Mouse (Mus musculus) hindbrain, embryonic 15.5 days (tissue): ENCODE data around the gene Gramd1b. TPM values are rescaled to one million over a fixed set of nuclear protein-coding genes. Genes with fewer than 3 reads are reported as not detected.

Source experiments
- ATAC-seq: fragments of 200-750 bp; cut with Nextera tagmentation; 2 replicates; pipeline ENCODE4 v1.8.0; 2017; ENCODE audit warnings: low read depth, moderate number of reproducible peaks, moderate TSS enrichment; ENCODE audit not compliant: low FRiP score
- H3K27ac ChIP-seq: fragments of 300-500 bp; sonication (generic); replicated peaks from 2 replicates; pipeline ENCODE4 v1.5.1; 2015; ENCODE audit warnings: mild to moderate bottlenecking, inconsistent platforms
- H3K27me3 ChIP-seq: fragments of 300-500 bp; sonication (generic); 2 replicates; pipeline ENCODE4 v1.6.1; 2015; ENCODE audit warnings: control low read depth, inconsistent platforms
- H3K36me3 ChIP-seq: fragments of 300-500 bp; sonication (generic); 2 replicates; pipeline ENCODE4 v1.6.1; 2015; ENCODE audit warnings: control low read depth, inconsistent platforms
- H3K4me1 ChIP-seq: fragments of 300-500 bp; sonication (generic); replicated peaks from 2 replicates; pipeline ENCODE4 v1.6.1; 2015; ENCODE audit warnings: control low read depth, inconsistent platforms
- H3K4me2 ChIP-seq: fragments of 300-500 bp; sonication (generic); 2 replicates; pipeline ENCODE4 v1.6.1; 2015; ENCODE audit warnings: moderate library complexity, mild to moderate bottlenecking, inconsistent platforms
- H3K4me3 ChIP-seq: fragments of 300-500 bp; sonication (generic); 2 replicates; pipeline ENCODE4 v1.5.1; 2015; ENCODE audit warnings: mild to moderate bottlenecking, inconsistent platforms
- H3K9ac ChIP-seq: fragments of 300-500 bp; sonication (generic); 2 replicates; pipeline ENCODE4 v1.6.1; 2015; ENCODE audit warnings: inconsistent platforms
- H3K9me3 ChIP-seq: fragments of 300-500 bp; sonication (generic); 2 replicates; pipeline ENCODE4 v1.6.1; 2016; ENCODE audit warnings: control low read depth, inconsistent platforms
- WGBS: fragments of 180-500 bp; shearing (Covaris S2); methylation state at CpG from one replicate; pipeline ENCODE4 v1.1.7; 2015; 5-methylcytosine and 5-hydroxymethylcytosine counted together
- polyA plus RNA-seq: library from polyadenylated mRNA; unstranded; fragments of >200 nt; fragmentation: Nextera tagmentation; extraction: Ambion mirVana; gene quantifications from 2 replicates; pipeline ENCODE4 v1.2.1, GENCODE M21; 2015

Gene Gramd1b
- polyA plus RNA-seq, 1 experiment from 2014 or later: 12.6 TPM

GRCm38 (mm10) chr9:40277671-40278070 is 253.5 kb downstream of the Gramd1b start:
- ATAC-seq: no peak

GRCm38 (mm10) chr9:40275904-40276303 is 255.3 kb downstream of the Gramd1b start:
- no peak overlapping the region for H3K27ac ChIP-seq
- no peaks in the 10 kb centered on the region for H3K9me3 ChIP-seq
- WGBS: 90% methylated on average over 5 of the region's 5 CpGs
- ATAC-seq: no peak
- peaks cover 33% of the 10 kb centered on the region for H3K4me1 ChIP-seq
- H3K9ac ChIP-seq: no peak overlapping the region
- H3K4me3 ChIP-seq: no peak overlapping the region
- H3K4me2 ChIP-seq: no peak overlapping the region
- H3K36me3 ChIP-seq: peaks cover 24% of the 10 kb centered on the region
- H3K27me3 ChIP-seq: no peaks in the 10 kb centered on the region

More at GRCm38 (mm10) chr9:40277671-40278070, 253.5 kb downstream of the Gramd1b start:
- H3K4me1 ChIP-seq: peaks cover 19% of the 10 kb centered on the region
- peaks cover 38% of the 10 kb centered on the region for H3K36me3 ChIP-seq
- 89% methylated on average over 3 of the region's 3 CpGs for WGBS
- no peaks in the 10 kb centered on the region for H3K9me3 ChIP-seq
- H3K9ac ChIP-seq: no peak overlapping the region
- no peak overlapping the region for H3K4me2 ChIP-seq
- no peak overlapping the region for H3K4me3 ChIP-seq
- H3K27ac ChIP-seq: no peak overlapping the region
- H3K27me3 ChIP-seq: no peaks in the 10 kb centered on the region

DNA sequence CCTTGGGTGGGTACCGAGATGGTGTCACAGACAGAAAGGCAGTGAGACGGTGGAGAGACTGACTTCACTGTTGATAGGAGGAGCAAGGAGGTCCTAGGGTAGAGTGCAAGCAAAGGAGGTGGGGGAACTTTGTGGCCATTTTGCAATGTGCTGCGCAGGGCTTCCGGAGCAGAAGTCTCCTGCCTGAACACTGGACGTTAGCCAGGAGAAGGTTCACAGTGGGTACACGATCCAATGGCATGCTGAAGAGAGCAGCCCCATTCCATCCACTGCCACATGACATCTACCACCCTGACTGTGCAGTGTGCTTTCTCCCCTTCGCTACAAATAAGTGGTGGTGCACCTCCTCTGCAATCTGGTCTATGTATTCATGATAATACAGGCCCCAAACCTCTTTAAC is 258.4 kb downstream of the Gramd1b start:
- no peaks in the 10 kb centered on the region for H3K27me3 ChIP-seq
- no peaks in the 10 kb centered on the region for H3K9me3 ChIP-seq
- peak overlapping the region; percentile 68; the same call in 1 of the 2 replicates for H3K4me3 ChIP-seq
- H3K27ac ChIP-seq: no peak overlapping the region
- H3K4me1 ChIP-seq: peaks cover 45% of the 10 kb centered on the region
- no peak overlapping the region for H3K9ac ChIP-seq
- 83% methylated on average over 7 of the region's 7 CpGs for WGBS
- peak overlapping the region; percentile 65 for H3K4me2 ChIP-seq
- peaks cover 10% of the 10 kb centered on the region for H3K36me3 ChIP-seq
- ATAC-seq: no peak

DNA sequence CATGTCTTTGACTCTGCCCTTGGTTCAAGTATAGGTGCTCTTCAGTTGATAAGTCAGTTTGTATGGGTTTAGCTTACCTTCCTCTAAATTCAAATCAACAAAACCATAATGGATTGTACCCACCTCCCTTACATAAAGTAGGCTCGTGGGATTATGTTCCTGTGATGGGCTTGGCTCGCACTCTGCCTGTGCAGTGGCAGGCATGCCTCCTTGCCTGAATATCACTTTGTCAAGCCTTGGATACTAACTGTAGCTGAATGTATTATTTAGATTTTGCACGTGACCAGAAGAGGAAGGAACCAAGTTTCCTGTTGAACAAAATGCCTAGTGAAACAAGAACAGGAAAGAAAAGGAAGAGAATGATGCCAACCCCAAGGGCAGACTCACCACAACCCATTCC is 260.1 kb downstream of the Gramd1b start:
- peaks cover 50% of the 10 kb centered on the region for H3K4me1 ChIP-seq
- no peaks in the 10 kb centered on the region for H3K36me3 ChIP-seq
- peak overlapping the region; percentile 65 for H3K4me2 ChIP-seq
- peak overlapping the region; percentile 82; the same call in 1 of the 2 replicates for H3K9ac ChIP-seq
- 38% methylated on average over 3 of the region's 3 CpGs for WGBS
- peak overlapping the region; percentile 68 for H3K4me3 ChIP-seq
- H3K27ac ChIP-seq: no peak overlapping the region
- no peaks in the 10 kb centered on the region for H3K27me3 ChIP-seq
- H3K9me3 ChIP-seq: no peaks in the 10 kb centered on the region
- no peak for ATAC-seq

- Histone ChIP-seq H3K9ac (peak overlapping the region; percentile 82), H3K4me2 (peak overlapping the region; percentile 65), H3K36me3 (no peaks in the 10 kb centered on the region), H3K4me3 (peak overlapping the region; percentile 68), H3K27ac (peak overlapping the region; percentile 89), H3K9me3 (no peaks in the 10 kb centered on the region), H3K27me3 (no peaks in the 10 kb centered on the region), H3K4me1 (peaks cover 48% of the 10 kb centered on the region)
- no peak for ATAC-seq
- WGBS: 13% methylated on average over 8 of the region's 8 CpGs
Measured at GRCm38 (mm10) chr9:40269880-40270279, 261.3 kb downstream of the Gramd1b start.

- peak within 1 kb of the TSS; percentile 65 for H3K4me2 ChIP-seq
- H3K4me1 ChIP-seq: peaks cover 43% of the 10 kb centered on the region
- peak within 1 kb of the TSS; percentile 68 for H3K4me3 ChIP-seq
- peak within 1 kb of the TSS; percentile 82 for H3K9ac ChIP-seq
- ATAC-seq: peak; percentile 98
- WGBS: under 1% methylated on average over 40 of the region's 42 CpGs
- no peaks in the 10 kb centered on the region for H3K9me3 ChIP-seq
- no peaks in the 10 kb centered on the region for H3K27me3 ChIP-seq
- peak within 1 kb of the TSS; percentile 89 for H3K27ac ChIP-seq
- H3K36me3 ChIP-seq: no peaks in the 10 kb centered on the region
Measured at GRCm38 (mm10) chr9:40269103-40269861, 261.9 kb downstream of the Gramd1b start, which contains the start of gene Scn3b. Scn3b (plus strand) TSS chr9:40269217.

- Histone ChIP-seq H3K9me3 (no peaks in the 10 kb centered on the region), H3K27me3 (no peaks in the 10 kb centered on the region), H3K9ac (peak overlapping the region; percentile 82), H3K27ac (peak overlapping the region; percentile 89), H3K36me3 (no peaks in the 10 kb centered on the region), H3K4me3 (peak overlapping the region; percentile 68), H3K4me1 (peaks cover 41% of the 10 kb centered on the region), H3K4me2 (peak overlapping the region; percentile 65)
- ATAC-seq: no peak; the same call in 1 of the 2 replicates
- WGBS: 6% methylated on average over 4 of the region's 4 CpGs
Measured at GRCm38 (mm10) chr9:40268748-40269102, 262.5 kb downstream of the Gramd1b start.

DNA sequence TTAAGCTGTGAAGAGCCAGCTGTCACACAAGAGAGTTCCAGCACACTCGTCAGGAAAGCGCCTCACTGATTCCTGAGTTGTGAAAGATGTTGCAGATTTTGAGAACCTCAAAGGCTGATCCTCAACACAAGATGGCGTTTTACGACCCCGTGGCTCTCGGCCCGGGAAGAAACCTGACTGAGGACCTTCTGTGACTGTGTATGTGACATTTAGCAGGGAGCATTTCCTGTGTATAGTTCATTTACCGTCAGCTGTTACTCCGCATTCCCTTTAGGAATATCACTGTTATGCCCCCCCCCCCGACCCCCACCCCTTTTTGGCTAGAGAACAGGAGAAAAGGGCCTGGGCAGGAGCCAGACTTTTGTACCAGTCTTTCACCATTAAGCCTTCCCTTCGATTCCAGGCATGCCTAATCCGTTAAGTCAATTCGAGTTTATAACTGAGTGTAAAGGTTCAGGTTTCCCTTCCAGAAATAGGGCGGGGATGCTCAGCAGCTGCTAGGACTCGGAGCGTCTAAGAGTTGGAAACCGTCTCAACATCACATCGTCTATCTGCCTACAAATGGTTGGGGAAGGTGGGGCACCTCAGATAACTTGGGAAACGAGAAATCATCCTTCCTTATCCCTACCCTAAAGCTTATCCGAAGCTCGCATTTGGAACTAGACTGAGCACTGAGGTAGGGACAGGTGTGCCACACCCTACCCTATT is 263.0 kb downstream of the Gramd1b start:
- Histone ChIP-seq H3K27ac (peak overlapping the region; percentile 89), H3K9ac (peak overlapping the region; percentile 82), H3K4me1 (peaks cover 36% of the 10 kb centered on the region), H3K4me3 (peak overlapping the region; percentile 68), H3K27me3 (no peaks in the 10 kb centered on the region), H3K9me3 (no peaks in the 10 kb centered on the region), H3K36me3 (no peaks in the 10 kb centered on the region), H3K4me2 (peak overlapping the region; percentile 65)
- 14% methylated on average over 21 of the region's 21 CpGs for WGBS
- ATAC-seq: no peak

DNA sequence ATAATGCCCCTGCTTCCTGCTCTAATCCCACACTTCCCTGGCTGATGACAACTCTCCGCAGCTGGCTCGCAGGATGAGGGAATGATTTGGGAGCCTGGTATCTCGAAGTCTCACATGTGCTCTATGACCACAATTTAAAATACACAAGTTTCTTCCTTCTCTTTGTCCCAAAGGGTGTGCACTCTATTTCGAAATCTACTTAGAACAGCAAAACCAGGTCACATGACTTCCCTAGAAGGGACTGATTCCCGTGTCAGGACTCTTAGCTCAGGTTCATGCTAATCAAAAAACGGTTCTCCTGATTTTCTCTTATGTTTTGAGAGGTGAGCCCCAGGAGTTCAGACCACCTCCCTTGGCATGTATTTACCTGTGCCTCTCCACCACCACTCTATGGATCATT is 267.3 kb downstream of the Gramd1b start:
- H3K27me3 ChIP-seq: no peaks in the 10 kb centered on the region
- H3K36me3 ChIP-seq: no peaks in the 10 kb centered on the region
- H3K4me3 ChIP-seq: no peak overlapping the region
- WGBS: 70% methylated on average over 6 of the region's 6 CpGs
- H3K4me2 ChIP-seq: no peak overlapping the region
- no peak overlapping the region for H3K27ac ChIP-seq
- no peak for ATAC-seq
- H3K9me3 ChIP-seq: no peaks in the 10 kb centered on the region
- peaks cover 15% of the 10 kb centered on the region for H3K4me1 ChIP-seq
- H3K9ac ChIP-seq: no peak overlapping the region

DNA sequence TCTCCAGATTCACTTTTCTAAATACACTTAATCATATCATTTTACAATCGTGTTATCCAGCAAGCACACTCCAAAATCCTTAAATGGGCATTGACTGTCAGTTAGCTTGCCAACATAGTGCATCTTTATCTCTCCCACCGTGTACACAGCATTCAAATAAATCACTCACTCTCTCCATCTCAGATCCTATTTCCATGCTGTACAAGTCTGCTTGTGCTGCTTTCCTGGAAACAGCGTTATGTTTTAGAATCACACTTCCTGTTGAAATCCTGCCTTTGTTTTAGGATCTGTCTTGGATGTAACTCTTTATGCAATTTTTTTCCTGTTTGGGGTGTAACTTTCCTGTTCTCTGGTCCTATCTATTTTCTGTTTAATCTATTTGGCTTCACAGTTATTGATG is 278.7 kb downstream of the Gramd1b start:
- Histone ChIP-seq H3K27me3 (no peaks in the 10 kb centered on the region), H3K27ac (no peak overlapping the region), H3K9ac (no peak overlapping the region), H3K4me3 (no peak overlapping the region), H3K4me1 (no peaks in the 10 kb centered on the region), H3K9me3 (no peaks in the 10 kb centered on the region), H3K36me3 (no peaks in the 10 kb centered on the region), H3K4me2 (no peak overlapping the region)
- no peak for ATAC-seq
- WGBS: 71% methylated on average over 3 of the region's 3 CpGs

- no peak for ATAC-seq
- Histone ChIP-seq H3K4me1 (peaks cover 13% of the 10 kb centered on the region), H3K27me3 (no peaks in the 10 kb centered on the region), H3K4me3 (no peak overlapping the region), H3K36me3 (no peaks in the 10 kb centered on the region), H3K9me3 (no peaks in the 10 kb centered on the region), H3K9ac (no peak overlapping the region), H3K27ac (no peak overlapping the region), H3K4me2 (no peak overlapping the region)
- 75% methylated on average over 1 of the region's 1 CpGs for WGBS
Measured at GRCm38 (mm10) chr9:40249106-40249505, 282.1 kb downstream of the Gramd1b start.

DNA sequence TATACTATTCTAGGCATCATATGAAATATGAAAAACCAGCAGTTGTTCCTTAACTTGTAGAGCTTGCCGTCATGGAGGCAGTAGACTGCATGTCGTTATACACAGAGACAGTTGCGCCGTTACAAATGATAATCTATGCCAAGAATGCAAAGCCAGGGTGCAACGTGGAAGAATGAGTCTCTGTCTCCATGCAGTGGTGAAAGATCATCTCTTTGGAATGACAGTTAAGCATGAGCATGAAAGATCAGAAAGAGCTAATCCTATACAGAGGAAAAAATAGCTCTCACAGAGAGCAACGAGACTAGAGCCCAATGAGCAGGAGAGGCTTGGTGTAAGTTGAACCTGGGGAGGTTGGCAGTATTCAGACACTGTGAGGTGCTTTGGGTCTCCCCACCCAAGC is 284.5 kb downstream of the Gramd1b start:
- H3K36me3 ChIP-seq: no peaks in the 10 kb centered on the region
- WGBS: 53% methylated on average over 6 of the region's 6 CpGs
- H3K9me3 ChIP-seq: no peaks in the 10 kb centered on the region
- no peaks in the 10 kb centered on the region for H3K27me3 ChIP-seq
- peaks cover 22% of the 10 kb centered on the region for H3K4me1 ChIP-seq
- no peak overlapping the region for H3K4me3 ChIP-seq
- ATAC-seq: no peak
- no peak overlapping the region for H3K4me2 ChIP-seq
- peak overlapping the region; percentile 36; the same call in 1 of the 2 replicates for H3K27ac ChIP-seq
- H3K9ac ChIP-seq: no peak overlapping the region
